Mouse (Mus musculus): ENCODE data around the gene Snhg11. TPM values are rescaled to one million over a fixed set of nuclear protein-coding genes. Genes with fewer than 3 reads are reported as not detected.
"Not testable (repeated sequence)": the region's sequence is repeated elsewhere in the genome, so short reads cannot be mapped to it uniquely, and the experiment has no call there.

The Snhg11 gene
- polyA plus RNA-seq, 1 experiment from 2014 or later, result 6.2 TPM

DNA sequence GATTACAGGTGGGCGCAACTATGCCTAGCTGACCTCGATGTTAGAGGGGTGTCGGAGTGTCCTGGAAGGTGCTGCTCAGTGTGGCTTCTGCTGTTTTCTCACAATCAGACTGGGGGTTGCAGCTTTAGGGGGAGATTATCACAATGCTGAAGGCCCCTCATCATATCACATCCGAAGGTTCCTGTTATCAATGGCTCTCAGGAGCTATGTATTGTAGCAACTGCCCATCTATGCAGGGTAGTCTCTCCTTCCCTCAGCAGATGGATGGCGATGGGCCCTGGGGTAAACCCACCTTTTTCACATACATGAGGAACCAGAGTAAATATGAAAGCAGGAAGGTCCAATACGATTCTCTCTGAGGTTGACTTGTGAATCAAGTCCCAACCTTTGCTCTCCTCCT, 20.9 kb downstream of the Snhg11 start:
- H3K9me3 ChIP-seq (ENCODE audit: low read length), result no peaks in the 10 kb centered on the region
- no peaks in the 10 kb centered on the region for H3K27me3 ChIP-seq (replicated peaks; ENCODE audit: insufficient read depth, low read length)
- 83% methylated on average over 6 of the region's 6 CpGs for WGBS

GRCm38 (mm10) chr2:158397140-158397539, 21.7 kb downstream of the Snhg11 start:
- ATAC-seq (peak; percentile 67), DNase-seq (ENCODE audit: low spot score) (peak; percentile 13)
- H3K9ac ChIP-seq (replicated peaks; ENCODE audit: low read depth); H3K4me2 ChIP-seq (replicated peaks; ENCODE audit: low read depth, low read length); H3K36me3 ChIP-seq (ENCODE audit: insufficient read depth, low read length); H3K27me3 ChIP-seq (replicated peaks; ENCODE audit: insufficient read depth, low read length); H3K27ac ChIP-seq (ENCODE audit: low read length); H3K4me1 ChIP-seq (ENCODE audit: insufficient read depth, low read depth, low read length); H3K4me3 ChIP-seq (ENCODE audit: low read depth, low read length); H3K9me3 ChIP-seq (ENCODE audit: low read length): not testable (repeated sequence)
- WGBS, result 44% methylated on average over 13 of the region's 13 CpGs

More for the DNA sequence above, 20.9 kb downstream of the Snhg11 start:
- TF ChIP-seq EP300 (IDR thresholded peaks at IDR 0.05) (no peak), CTCF (IDR thresholded peaks at IDR 0.05) (no peak)
- no peak overlapping the region for H3K9ac ChIP-seq (replicated peaks; ENCODE audit: low read depth)
- H3K36me3 ChIP-seq (ENCODE audit: insufficient read depth, low read length), result no peaks in the 10 kb centered on the region
- ATAC-seq, result no peak
- H3K4me3 ChIP-seq (ENCODE audit: low read depth, low read length), result no peak overlapping the region
- no peak overlapping the region for H3K4me2 ChIP-seq (replicated peaks; ENCODE audit: low read depth, low read length)
- DNase-seq (ENCODE audit: low spot score), result no peak
- no peaks in the 10 kb centered on the region for H3K4me1 ChIP-seq (ENCODE audit: insufficient read depth, low read depth, low read length)
- H3K27ac ChIP-seq (ENCODE audit: low read length), result no peak overlapping the region

DNA sequence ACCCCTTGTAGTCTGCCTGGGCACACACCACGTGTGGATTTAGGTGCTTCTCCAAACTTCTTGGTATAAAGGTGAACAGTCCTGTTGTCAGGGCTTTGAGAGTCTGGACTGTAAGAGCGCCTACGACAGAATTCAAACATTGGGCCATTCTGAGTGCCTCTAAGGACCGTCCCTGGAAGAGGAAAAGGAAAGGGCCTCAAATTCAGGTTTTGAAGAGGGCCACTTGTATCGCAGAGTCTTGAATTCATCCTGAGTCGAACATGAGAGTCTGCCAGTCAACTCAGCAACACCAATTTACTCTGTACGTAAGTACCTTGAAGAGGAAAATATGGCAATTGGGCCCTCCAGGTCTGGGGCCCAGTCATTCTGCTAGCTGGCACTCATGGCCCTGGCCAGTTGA, 27.5 kb downstream of the Snhg11 start:
- no peak overlapping the region for H3K4me3 ChIP-seq (ENCODE audit: low read depth, low read length)
- 57% methylated on average over 7 of the region's 7 CpGs for WGBS
- H3K36me3 ChIP-seq (ENCODE audit: insufficient read depth, low read length), result no peaks in the 10 kb centered on the region
- DNase-seq (ENCODE audit: low spot score), result peak; percentile 87
- no peak overlapping the region for H3K4me2 ChIP-seq (replicated peaks; ENCODE audit: low read depth, low read length)
- 0 out of 2 replicates have a peak, but pooled peaks have one; percentile 51 for TF ChIP-seq EP300 (IDR thresholded peaks at IDR 0.05)
- no peak for TF ChIP-seq CTCF (IDR thresholded peaks at IDR 0.05)
- no peak overlapping the region for H3K9ac ChIP-seq (replicated peaks; ENCODE audit: low read depth)
- H3K27ac ChIP-seq (ENCODE audit: low read length), result no peak overlapping the region
- H3K27me3 ChIP-seq (replicated peaks; ENCODE audit: insufficient read depth, low read length), result no peaks in the 10 kb centered on the region
- H3K9me3 ChIP-seq (ENCODE audit: low read length), result no peaks in the 10 kb centered on the region
- peak; percentile 93 for ATAC-seq
- no peaks in the 10 kb centered on the region for H3K4me1 ChIP-seq (ENCODE audit: insufficient read depth, low read depth, low read length)

- WGBS, result 21% methylated on average over 14 of the region's 14 CpGs
- Histone ChIP-seq H3K4me1 (ENCODE audit: insufficient read depth, low read depth, low read length) (no peaks in the 10 kb centered on the region; the same call in 1 of the 2 replicates), H3K4me2 (replicated peaks; ENCODE audit: low read depth, low read length) (peak overlapping the region; percentile 54), H3K4me3 (ENCODE audit: low read depth, low read length) (peak overlapping the region; percentile 96), H3K36me3 (ENCODE audit: insufficient read depth, low read length) (no peaks in the 10 kb centered on the region), H3K27ac (ENCODE audit: low read length) (no peak overlapping the region), H3K9me3 (ENCODE audit: low read length) (no peaks in the 10 kb centered on the region), H3K27me3 (replicated peaks; ENCODE audit: insufficient read depth, low read length) (no peaks in the 10 kb centered on the region), H3K9ac (replicated peaks; ENCODE audit: low read depth) (no peak overlapping the region)
- TF ChIP-seq EP300 (IDR thresholded peaks at IDR 0.05) (no peak), CTCF (IDR thresholded peaks at IDR 0.05) (no peak)
- DNase-seq (ENCODE audit: low spot score) (no peak), ATAC-seq (peak; percentile 34)
These were observed 33.7 kb downstream of the Snhg11 start for GRCm38 (mm10) chr2:158408997-158409594.

DNA sequence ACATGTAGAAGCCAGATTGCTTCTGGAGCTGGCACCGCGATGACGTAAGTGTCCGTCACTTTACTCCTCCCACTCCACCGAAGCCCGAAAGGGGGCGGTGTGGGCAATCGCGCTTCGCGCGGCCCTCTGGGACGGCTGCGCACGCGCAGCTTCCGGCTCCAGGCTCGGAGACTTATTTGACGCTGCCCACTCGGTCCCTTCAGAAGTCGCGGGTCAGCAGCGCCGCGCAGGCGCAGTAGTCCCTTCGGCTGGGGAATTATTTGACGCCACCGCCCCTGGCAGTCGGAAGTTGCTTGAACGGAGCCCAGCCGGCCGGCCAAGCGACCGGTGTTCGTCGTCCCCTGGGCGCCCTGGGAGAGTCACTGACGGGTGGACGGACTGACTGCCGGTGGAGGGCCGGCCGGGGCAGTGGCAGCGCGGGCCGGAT, 34.2 kb downstream of the Snhg11 start, which contains the start of gene Ralgapb:
Gene Ralgapb, plus strand, starts transcription at position 254 of the 427 bp plus-strand sequence.
- under 1% methylated on average over 45 of the region's 46 CpGs for whole genome bisulfite sequencing
- H3K4me1 ChIP-seq (ENCODE audit: insufficient read depth, low read depth, low read length), result no peaks in the 10 kb centered on the region; the same call in 1 of the 2 replicates
- peak within 1 kb of the TSS; percentile 92 for H3K27ac ChIP-seq (ENCODE audit: low read length)
- no peaks in the 10 kb centered on the region for H3K36me3 ChIP-seq (ENCODE audit: insufficient read depth, low read length)
- no peaks in the 10 kb centered on the region for H3K27me3 ChIP-seq (replicated peaks; ENCODE audit: insufficient read depth, low read length)
- peak; percentile 99 for DNase-seq (ENCODE audit: low spot score)
- H3K9me3 ChIP-seq (ENCODE audit: low read length), result no peaks in the 10 kb centered on the region
- ATAC-seq, result peak; percentile 91
- TF ChIP-seq EP300 (IDR thresholded peaks at IDR 0.05), result peak; percentile 50; the same call in 1 of the 2 replicates
- peak; percentile 71 for TF ChIP-seq CTCF (IDR thresholded peaks at IDR 0.05)
- H3K9ac ChIP-seq (replicated peaks; ENCODE audit: low read depth), result peak within 1 kb of the TSS; percentile 87
- H3K4me3 ChIP-seq (ENCODE audit: low read depth, low read length), result peak within 1 kb of the TSS; percentile 96
- H3K4me2 ChIP-seq (replicated peaks; ENCODE audit: low read depth, low read length), result peak within 1 kb of the TSS; percentile 82

DNA sequence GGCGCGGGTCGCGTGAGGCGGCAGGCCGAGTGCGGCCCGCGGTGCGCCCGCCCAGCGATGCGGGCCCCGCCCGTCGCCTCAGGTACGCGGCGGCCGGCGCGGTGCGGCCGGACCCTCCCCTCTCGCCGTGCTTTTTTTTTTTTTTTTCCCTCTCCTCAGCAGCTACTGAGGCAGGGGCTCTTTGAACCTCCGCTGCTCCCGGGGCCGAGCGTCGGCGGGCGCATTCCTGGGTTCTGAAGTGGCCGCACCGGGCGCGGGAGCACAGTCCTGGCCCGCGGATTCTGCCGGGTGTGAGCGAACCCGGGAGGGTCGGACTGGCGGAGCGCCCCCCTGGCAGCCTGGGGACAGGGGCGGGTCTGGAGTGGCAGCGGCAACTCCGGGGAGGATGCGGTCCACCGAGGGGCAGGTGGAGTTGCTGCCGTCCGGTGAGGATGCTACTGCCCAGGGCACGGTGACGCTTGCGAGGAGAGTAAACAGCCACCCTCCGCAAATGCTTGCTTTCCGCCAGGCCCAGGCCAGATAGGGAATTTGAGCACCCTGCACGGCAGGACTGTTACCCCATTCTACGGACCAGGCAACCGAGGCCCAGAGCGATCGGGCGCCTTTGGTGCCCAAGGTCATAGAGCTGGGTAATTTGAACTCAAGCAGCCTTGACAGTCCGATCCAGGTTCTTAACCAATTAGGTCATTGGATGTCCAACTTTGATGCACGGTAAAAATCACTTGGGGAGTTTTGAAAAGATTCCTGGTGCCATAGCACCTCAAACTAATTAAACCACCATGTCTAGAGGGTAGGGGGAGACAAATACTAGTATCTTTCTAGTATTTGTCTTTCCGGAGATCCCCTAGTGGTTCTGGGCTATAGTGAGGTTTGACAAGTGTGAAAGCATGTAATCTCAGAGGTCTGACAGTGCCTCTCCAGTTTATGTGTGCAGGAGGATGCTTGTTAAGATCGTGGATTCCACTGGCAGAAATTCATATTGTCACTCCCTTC, 34.9 kb downstream of the Snhg11 start:
- no peaks in the 10 kb centered on the region for H3K27me3 ChIP-seq (replicated peaks; ENCODE audit: insufficient read depth, low read length)
- no peaks in the 10 kb centered on the region; the same call in 1 of the 2 replicates for H3K4me1 ChIP-seq (ENCODE audit: insufficient read depth, low read depth, low read length)
- peak overlapping the region; percentile 87 for H3K9ac ChIP-seq (replicated peaks; ENCODE audit: low read depth)
- peak overlapping the region; percentile 92 for H3K27ac ChIP-seq (ENCODE audit: low read length)
- H3K36me3 ChIP-seq (ENCODE audit: insufficient read depth, low read length), result no peaks in the 10 kb centered on the region
- H3K4me3 ChIP-seq (ENCODE audit: low read depth, low read length), result peak overlapping the region; percentile 96
- TF ChIP-seq CTCF (IDR thresholded peaks at IDR 0.05), result peak; percentile 17; the same call in 1 of the 2 replicates
- TF ChIP-seq EP300 (IDR thresholded peaks at IDR 0.05), result no peak
- ATAC-seq (peak; percentile 69), DNase-seq (ENCODE audit: low spot score) (peak; percentile 36)
- no peaks in the 10 kb centered on the region for H3K9me3 ChIP-seq (ENCODE audit: low read length)
- WGBS, result 3% methylated on average over 37 of the region's 67 CpGs
- H3K4me2 ChIP-seq (replicated peaks; ENCODE audit: low read depth, low read length), result peak overlapping the region; percentile 82

All from lung, postnatal 0 days (tissue).